Mouse (Mus musculus) olfactory bulb, adult 2 months (tissue): ENCODE measurements at regions not wholly inside any gene's neighbourhood (a gene's known extent, or its start where the extent isn't known, plus 50 kb on each side); places are given as distances from the start of the nearest gene placed in this dataset.

Experiments used
- CTCF ChIP-seq: fragments of 200-500 bp; IDR thresholded peaks from 2 replicates; pipeline ENCODE4 v1.5.1; 2012; ENCODE audit warnings: low read depth, mild to moderate bottlenecking, low read length, moderate library complexity; ENCODE audit not compliant: insufficient read depth
- POLR2A ChIP-seq: fragments of 200-500 bp; IDR thresholded peaks from 2 replicates; pipeline ENCODE4 v1.6.1; 2012; ENCODE audit warnings: mild to moderate bottlenecking, low read depth, low read length, moderate library complexity; ENCODE audit not compliant: insufficient read depth

- no peak for TF ChIP-seq CTCF
- no peak for TF ChIP-seq POLR2A
These were observed 91.4 kb upstream of the Wscd1 start for GRCm38 (mm10) chr11:71658346-71658745.
